Mouse (Mus musculus) olfactory bulb, adult 2 months (tissue): Measurements from ENCODE around the gene Cd3g.

Experiments
- CTCF ChIP-seq: fragments of 200-500 bp; IDR thresholded peaks from 2 replicates; pipeline ENCODE4 v1.5.1; 2012; ENCODE audit warnings: low read depth, mild to moderate bottlenecking, low read length, moderate library complexity; ENCODE audit not compliant: insufficient read depth
- POLR2A ChIP-seq: fragments of 200-500 bp; IDR thresholded peaks from 2 replicates; pipeline ENCODE4 v1.6.1; 2012; ENCODE audit warnings: mild to moderate bottlenecking, low read depth, low read length, moderate library complexity; ENCODE audit not compliant: insufficient read depth

DNA sequence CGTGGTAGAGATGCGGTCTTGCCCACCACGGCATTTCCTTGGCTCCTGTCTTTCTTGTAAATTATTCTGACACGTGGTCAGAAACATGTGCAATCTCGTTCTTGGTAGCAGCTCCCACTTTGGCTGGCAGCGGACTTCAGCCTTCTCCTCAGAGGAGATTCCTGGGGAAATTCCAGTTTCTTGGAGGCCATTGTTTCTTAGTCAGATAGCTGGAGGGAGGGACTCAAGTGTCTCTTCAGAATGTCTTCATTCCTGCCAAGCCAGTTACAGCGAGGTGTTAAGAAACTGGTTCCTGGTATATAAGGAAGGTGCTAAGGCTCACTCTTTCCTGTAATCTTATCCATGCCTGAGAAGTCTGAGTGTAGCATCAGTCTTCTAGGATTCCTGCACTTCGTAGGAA, 47.1 kb upstream of the Cd3g start:
- TF ChIP-seq POLR2A (no peak), CTCF (no peak)
